Mouse (Mus musculus) hindbrain, embryonic 14.5 days (tissue): ENCODE results near the gene 6430548M08Rik. TPM values are rescaled to one million over a fixed set of nuclear protein-coding genes. Genes with fewer than 3 reads are reported as not detected.

Experiments
- ATAC-seq: fragments of 200-750 bp; cut with Nextera tagmentation; 2 replicates; pipeline ENCODE4 v1.8.0; 2017; ENCODE audit warnings: moderate number of reproducible peaks, mild to moderate bottlenecking, moderate TSS enrichment, moderate library complexity; ENCODE audit not compliant: low FRiP score
- DNase-seq: peaks from one replicate; pipeline ENCODE4 v3.0.0-alpha.2; 2015; ENCODE audit warnings: low spot score
- H3K27ac ChIP-seq: fragments of 300-500 bp; sonication (generic); 2 replicates; pipeline ENCODE4 v1.5.1; 2014; ENCODE audit warnings: mild to moderate bottlenecking, moderate library complexity
- H3K27me3 ChIP-seq: fragments of 300-500 bp; sonication (generic); 2 replicates; pipeline ENCODE4 v1.6.1; 2014; ENCODE audit warnings: mild to moderate bottlenecking, low read length, mixed read lengths; ENCODE audit not compliant: control insufficient read depth, insufficient read depth
- H3K36me3 ChIP-seq: fragments of 300-500 bp; sonication (generic); replicated peaks from 2 replicates; pipeline ENCODE4 v1.6.1; 2014; ENCODE audit not compliant: control insufficient read depth, insufficient read depth
- H3K4me1 ChIP-seq: fragments of 300-500 bp; sonication (generic); replicated peaks from 2 replicates; pipeline ENCODE4 v1.6.1; 2014; ENCODE audit warnings: antibody characterized with exemption, low read length, mixed read lengths; ENCODE audit not compliant: control insufficient read depth, insufficient read depth
- H3K4me2 ChIP-seq: fragments of 300-500 bp; sonication (generic); replicated peaks from 2 replicates; pipeline ENCODE4 v1.6.1; 2014; ENCODE audit warnings: mild to moderate bottlenecking, moderate library complexity
- H3K4me3 ChIP-seq: fragments of 300-500 bp; sonication (generic); replicated peaks from 2 replicates; pipeline ENCODE4 v1.5.1; 2014; ENCODE audit warnings: mild to moderate bottlenecking, low read length
- H3K9ac ChIP-seq: fragments of 300-500 bp; sonication (generic); 2 replicates; pipeline ENCODE4 v1.6.1; 2014
- H3K9me3 ChIP-seq: fragments of 300-500 bp; sonication (generic); 2 replicates; pipeline ENCODE4 v1.6.1; 2016; ENCODE audit warnings: low read length; ENCODE audit not compliant: control insufficient read depth
- WGBS: fragments of 180-500 bp; shearing (Covaris S2); extraction: QIAGEN DNeasy Blood & Tissue Kit; methylation state at CpG from one replicate; pipeline ENCODE4 v1.1.7; 2014; 5-methylcytosine and 5-hydroxymethylcytosine counted together
- polyA plus RNA-seq: library from polyadenylated mRNA; unstranded; fragments of >200 nt; fragmentation: Nextera tagmentation; extraction: Ambion mirVana; gene quantifications from 2 replicates; pipeline ENCODE4 v1.2.1, GENCODE M21; 2014

Gene 6430548M08Rik
- polyA plus RNA-seq, 1 experiment from 2014 or later = 40.1 TPM

DNA sequence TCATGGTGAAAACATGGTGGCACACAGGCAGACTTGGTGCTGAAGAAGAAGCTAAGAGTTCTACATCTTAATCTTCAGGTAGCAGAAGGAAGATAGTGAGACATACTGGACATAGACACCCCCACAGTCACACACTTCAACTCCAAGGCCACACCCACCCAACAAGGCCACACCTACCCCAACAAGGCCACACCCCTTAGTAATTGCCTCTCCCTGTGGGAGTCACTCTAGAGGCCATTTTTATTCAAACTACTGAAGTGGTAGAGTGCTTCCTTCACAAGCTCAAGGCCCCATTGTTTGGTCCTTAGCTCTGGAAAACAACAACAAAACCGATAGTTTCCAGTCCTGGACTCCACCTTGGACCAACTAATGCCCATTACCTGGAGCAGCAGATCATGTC is 32.1 kb downstream of the 6430548M08Rik start:
- H3K9ac ChIP-seq = no peak overlapping the region
- 78% methylated on average over 1 of the region's 1 CpGs for WGBS
- DNase-seq = no peak

DNA sequence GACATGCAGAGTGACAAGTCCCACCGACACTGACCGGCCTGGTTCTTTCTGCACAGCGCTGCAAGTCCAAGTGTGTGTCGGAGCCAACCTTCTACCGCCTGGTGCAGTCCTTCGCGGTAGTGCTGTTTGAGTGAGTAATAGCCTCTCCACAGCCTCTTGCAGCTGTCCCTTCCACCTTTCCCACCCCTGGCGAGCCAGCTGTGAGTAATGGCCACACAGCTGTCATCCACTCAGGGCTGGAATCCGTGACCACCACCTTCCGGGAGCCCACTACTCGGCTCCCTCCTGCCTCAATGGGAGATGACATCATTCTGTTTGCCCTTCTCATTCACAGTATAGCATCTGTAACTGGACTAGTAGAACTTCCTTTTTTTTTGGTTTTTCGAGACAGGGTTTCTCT is 36.1 kb downstream of the 6430548M08Rik start:
- DNase-seq (no peak), ATAC-seq (no peak)
- peaks cover 36% of the 10 kb centered on the region for H3K36me3 ChIP-seq
- no peak overlapping the region for H3K27ac ChIP-seq
- H3K4me3 ChIP-seq = no peak overlapping the region
- peaks cover 3% of the 10 kb centered on the region for H3K4me1 ChIP-seq
- H3K9me3 ChIP-seq = no peaks in the 10 kb centered on the region
- no peak overlapping the region for H3K4me2 ChIP-seq
- H3K27me3 ChIP-seq = no peaks in the 10 kb centered on the region
- 70% methylated on average over 12 of the region's 12 CpGs for WGBS
- no peak overlapping the region for H3K9ac ChIP-seq

More for the DNA sequence above, 32.1 kb downstream of the 6430548M08Rik start:
- Histone ChIP-seq H3K4me1 (peaks cover 19% of the 10 kb centered on the region), H3K9me3 (no peaks in the 10 kb centered on the region), H3K4me3 (no peak overlapping the region), H3K4me2 (no peak overlapping the region), H3K27me3 (no peaks in the 10 kb centered on the region), H3K27ac (no peak overlapping the region), H3K36me3 (peaks cover 10% of the 10 kb centered on the region)
- no peak for ATAC-seq

DNA sequence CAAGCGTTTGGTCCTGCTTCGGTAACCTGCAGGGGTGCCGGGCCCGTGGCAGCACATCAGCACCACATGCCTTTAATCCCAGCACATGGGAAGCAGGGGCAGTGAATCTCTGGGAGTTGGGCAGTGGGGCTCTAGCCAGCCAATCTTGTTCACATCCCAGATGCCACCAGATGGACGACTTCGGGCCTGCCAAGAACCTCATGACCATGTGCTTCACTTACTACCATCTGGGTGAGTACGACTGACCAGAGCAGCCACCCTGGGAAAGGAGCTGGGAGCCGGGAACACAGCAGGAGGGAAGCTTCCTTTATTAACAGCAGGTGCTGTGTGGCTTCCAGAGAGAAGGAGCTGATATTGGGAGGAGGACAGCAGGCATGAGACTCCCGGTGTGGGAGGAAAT is 37.2 kb downstream of the 6430548M08Rik start:
- 69% methylated on average over 9 of the region's 9 CpGs for WGBS
- DNase-seq = no peak

DNA sequence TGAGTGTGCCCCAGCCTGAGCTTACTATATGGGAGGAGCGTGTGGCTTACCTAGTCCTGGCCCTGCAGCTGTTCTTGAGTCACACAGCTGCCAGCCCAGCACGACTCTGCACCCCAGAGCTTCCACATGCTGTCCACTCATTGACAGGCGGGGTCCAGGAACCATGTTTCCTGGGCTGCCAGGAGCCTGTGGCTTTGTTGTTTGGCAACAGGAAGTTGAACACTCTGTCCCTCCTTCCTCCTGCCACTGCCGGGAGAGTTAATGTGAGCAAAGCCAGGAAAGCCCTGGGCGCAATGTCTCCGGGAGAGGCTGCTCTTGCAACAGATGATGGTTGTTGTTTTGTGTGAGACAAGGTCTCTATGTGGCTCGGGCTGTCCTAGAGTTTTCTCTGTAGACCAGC is 38.7 kb downstream of the 6430548M08Rik start:
- Histone ChIP-seq H3K9ac (no peak overlapping the region), H3K4me3 (no peak overlapping the region), H3K36me3 (peaks cover 26% of the 10 kb centered on the region), H3K4me1 (no peaks in the 10 kb centered on the region; the same call in 1 of the 2 replicates), H3K27ac (no peak overlapping the region), H3K27me3 (no peaks in the 10 kb centered on the region), H3K4me2 (no peak overlapping the region), H3K9me3 (no peaks in the 10 kb centered on the region)
- DNase-seq (no peak), ATAC-seq (no peak)
- WGBS = 58% methylated on average over 7 of the region's 7 CpGs

More for the DNA sequence above, 37.2 kb downstream of the 6430548M08Rik start:
- Histone ChIP-seq H3K36me3 (peaks cover 30% of the 10 kb centered on the region), H3K27ac (no peak overlapping the region), H3K9me3 (no peaks in the 10 kb centered on the region), H3K4me3 (no peak overlapping the region), H3K4me1 (no peaks in the 10 kb centered on the region; the same call in 1 of the 2 replicates), H3K27me3 (no peaks in the 10 kb centered on the region), H3K4me2 (no peak overlapping the region), H3K9ac (0 out of 2 replicates have a peak overlapping the region, but pooled peaks have one; percentile 11)
- ATAC-seq = no peak

DNA sequence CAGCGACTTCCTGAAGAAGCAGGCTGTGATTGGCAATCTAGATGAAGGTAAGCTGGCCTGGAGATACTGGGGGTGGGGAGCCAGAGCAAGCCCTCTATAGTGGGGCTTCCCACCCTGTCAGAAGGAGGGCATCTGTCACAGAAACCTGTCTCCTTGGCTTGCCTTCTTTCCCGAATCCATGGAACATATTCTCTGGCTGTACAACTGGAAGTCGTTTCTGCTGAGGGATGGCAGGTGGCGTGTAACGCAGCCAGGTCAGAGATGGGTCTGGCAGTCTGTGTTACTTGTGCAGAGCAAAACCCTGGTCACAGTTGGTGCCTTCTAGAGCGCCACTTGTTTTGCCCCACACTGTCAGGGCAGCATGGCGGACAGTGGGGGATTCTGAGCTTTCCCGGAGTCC is 46.4 kb downstream of the 6430548M08Rik start:
- DNase-seq (no peak), ATAC-seq (no peak)
- Histone ChIP-seq H3K4me1 (no peaks in the 10 kb centered on the region; the same call in 1 of the 2 replicates), H3K36me3 (no peaks in the 10 kb centered on the region; the same call in 1 of the 2 replicates), H3K9ac (no peak overlapping the region), H3K27me3 (no peaks in the 10 kb centered on the region), H3K4me2 (no peak overlapping the region), H3K27ac (no peak overlapping the region), H3K4me3 (no peak overlapping the region), H3K9me3 (no peaks in the 10 kb centered on the region)
- WGBS = 79% methylated on average over 8 of the region's 8 CpGs

DNA sequence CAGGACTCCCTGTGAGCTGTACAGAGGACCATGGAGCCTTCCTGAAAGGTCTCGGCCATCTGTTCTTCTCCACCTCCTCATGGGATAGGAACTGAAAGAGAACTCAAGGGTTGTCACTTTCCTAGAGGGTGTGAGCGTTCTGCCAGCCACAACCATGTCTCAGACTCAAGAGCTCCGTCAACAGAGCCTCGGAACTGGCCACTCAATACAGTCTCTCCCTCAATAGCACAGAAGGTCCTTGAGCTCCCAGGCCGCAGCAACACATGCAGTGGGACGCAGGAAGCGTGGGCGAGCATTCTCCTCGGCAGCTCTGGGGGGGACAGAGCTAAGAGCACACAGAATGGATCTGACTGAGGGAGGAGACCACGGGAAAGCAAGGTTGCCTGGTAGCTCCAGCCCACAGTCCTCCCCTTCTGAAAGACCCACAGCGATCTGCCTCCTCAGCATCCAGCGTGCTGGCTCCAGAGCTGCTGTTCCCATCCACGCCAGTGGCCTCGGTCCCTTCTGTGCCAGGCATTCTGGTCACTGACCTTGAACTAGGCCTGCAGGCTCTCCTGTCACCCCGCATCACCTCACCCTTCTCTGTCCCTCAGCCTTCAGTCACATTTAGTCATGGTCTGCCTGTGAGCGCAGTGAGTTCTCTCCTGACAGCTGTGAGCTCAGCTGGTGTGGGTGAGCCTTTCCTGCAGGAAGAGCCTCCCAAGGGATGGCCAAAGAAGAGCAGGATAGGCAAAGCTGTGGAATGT is 47.9 kb downstream of the 6430548M08Rik start:
- no peak overlapping the region for H3K9ac ChIP-seq

DNA sequence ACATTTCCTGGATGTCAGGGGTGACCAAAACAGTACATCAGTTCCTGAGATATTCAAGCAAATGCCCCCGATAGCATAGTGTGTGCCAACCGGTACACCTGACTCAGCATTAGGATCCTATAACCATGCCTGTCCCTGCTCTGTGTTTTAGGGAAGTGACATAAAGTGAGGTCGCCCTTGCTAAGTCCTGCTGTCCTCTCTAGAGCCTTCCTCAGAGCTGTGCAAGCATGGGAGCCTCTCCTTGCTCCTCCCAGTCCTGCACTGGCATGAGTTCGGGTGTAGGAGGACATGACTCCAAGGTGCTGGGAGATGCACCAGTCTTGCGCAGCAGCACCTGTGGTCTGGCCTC is 48.4 kb downstream of the 6430548M08Rik start:
- no peak overlapping the region for H3K27ac ChIP-seq
- WGBS = 89% methylated on average over 5 of the region's 5 CpGs

More for the DNA sequence above, 47.9 kb downstream of the 6430548M08Rik start:
- Histone ChIP-seq H3K4me3 (no peak overlapping the region), H3K9me3 (no peaks in the 10 kb centered on the region), H3K4me1 (no peaks in the 10 kb centered on the region; the same call in 1 of the 2 replicates), H3K27me3 (no peaks in the 10 kb centered on the region), H3K4me2 (no peak overlapping the region), H3K36me3 (no peaks in the 10 kb centered on the region; the same call in 1 of the 2 replicates), H3K27ac (no peak overlapping the region)
- ATAC-seq (no peak), DNase-seq (no peak)
- 72% methylated on average over 16 of the region's 16 CpGs for WGBS

DNA sequence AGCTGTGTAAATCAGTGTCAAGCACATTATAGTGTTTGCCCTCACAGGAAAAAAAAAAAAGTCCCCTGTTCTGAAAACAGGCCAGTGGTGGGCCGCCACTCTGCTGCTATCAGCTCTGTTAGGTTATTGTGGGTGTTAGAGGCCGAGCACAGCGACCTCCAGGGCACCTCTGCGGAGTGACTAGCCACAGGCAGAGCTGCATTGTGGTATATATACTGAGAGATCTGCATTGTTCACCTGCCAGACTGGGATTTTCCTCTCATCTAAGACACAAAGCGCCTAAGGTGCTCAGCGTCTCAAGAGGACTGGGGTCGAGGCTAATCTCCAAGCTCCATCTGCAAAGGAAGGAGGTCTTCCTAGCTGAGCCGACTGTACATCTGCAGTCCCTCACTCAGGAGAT is 49.4 kb downstream of the 6430548M08Rik start:
- Histone ChIP-seq H3K27ac (no peak overlapping the region), H3K9me3 (no peaks in the 10 kb centered on the region), H3K4me1 (peaks cover 10% of the 10 kb centered on the region; the same call in 1 of the 2 replicates), H3K27me3 (no peaks in the 10 kb centered on the region), H3K36me3 (no peaks in the 10 kb centered on the region; the same call in 1 of the 2 replicates), H3K4me2 (no peak overlapping the region), H3K9ac (no peak overlapping the region), H3K4me3 (no peak overlapping the region)
- no peak for ATAC-seq
- 78% methylated on average over 8 of the region's 8 CpGs for WGBS
- DNase-seq = no peak

More for the DNA sequence above, 48.4 kb downstream of the 6430548M08Rik start:
- Histone ChIP-seq H3K36me3 (no peaks in the 10 kb centered on the region; the same call in 1 of the 2 replicates), H3K4me1 (peaks cover under 1% of the 10 kb centered on the region; the same call in 1 of the 2 replicates), H3K9ac (no peak overlapping the region), H3K4me3 (no peak overlapping the region), H3K9me3 (no peaks in the 10 kb centered on the region), H3K27me3 (no peaks in the 10 kb centered on the region), H3K4me2 (no peak overlapping the region)
- DNase-seq = no peak
- no peak for ATAC-seq

DNA sequence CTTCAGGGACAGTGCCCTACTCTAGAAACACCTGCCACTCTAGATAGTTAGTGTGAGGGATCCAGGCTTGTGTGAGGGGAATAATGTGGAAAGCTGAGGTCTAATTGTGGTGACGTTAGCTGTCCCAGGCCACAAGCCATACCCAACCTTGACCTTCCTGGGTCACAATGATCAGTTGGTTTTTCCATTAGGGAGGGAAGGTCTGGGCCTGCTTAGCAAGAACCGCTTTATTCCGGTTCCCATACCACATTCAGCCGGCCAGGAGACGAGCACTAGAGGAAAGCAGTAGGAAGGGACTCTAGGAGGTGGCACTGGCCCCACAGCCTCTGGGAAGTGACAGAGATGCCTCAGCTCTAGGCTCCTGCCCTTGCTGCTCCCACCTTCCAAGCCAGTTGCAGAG is 50.1 kb downstream of the 6430548M08Rik start:
- ATAC-seq (no peak), DNase-seq (no peak)
- Histone ChIP-seq H3K9me3 (no peaks in the 10 kb centered on the region), H3K4me3 (no peak overlapping the region), H3K4me1 (peaks cover 12% of the 10 kb centered on the region; the same call in 1 of the 2 replicates), H3K9ac (no peak overlapping the region), H3K36me3 (no peaks in the 10 kb centered on the region; the same call in 1 of the 2 replicates), H3K27me3 (no peaks in the 10 kb centered on the region), H3K4me2 (no peak overlapping the region), H3K27ac (no peak overlapping the region)
- 89% methylated on average over 5 of the region's 5 CpGs for WGBS
